Mouse (Mus musculus) heart, embryonic 13.5 days (tissue): ENCODE measurements at regions not wholly inside any gene's neighbourhood (a gene's known extent, or its start where the extent isn't known, plus 50 kb on each side); places are given as distances from the start of the nearest gene placed in this dataset.

Experiments used
- ATAC-seq: fragments of 200-750 bp; cut with Nextera tagmentation; 2 replicates; pipeline ENCODE4 v1.8.0; 2017; ENCODE audit warnings: moderate TSS enrichment; ENCODE audit not compliant: insufficient number of reproducible peaks, low FRiP score, low TSS enrichment; ENCODE audit errors: extremely low read depth
- H3K27ac ChIP-seq: fragments of 300-500 bp; sonication (generic); replicated peaks from 2 replicates; pipeline ENCODE4 v1.5.1; 2015; ENCODE audit warnings: moderate library complexity, mild to moderate bottlenecking, inconsistent platforms
- H3K27me3 ChIP-seq: fragments of 300-500 bp; sonication (generic); replicated peaks from 2 replicates; pipeline ENCODE4 v1.6.1; 2015; ENCODE audit warnings: mild to moderate bottlenecking, inconsistent platforms
- H3K36me3 ChIP-seq: fragments of 300-500 bp; sonication (generic); 2 replicates; pipeline ENCODE4 v1.6.1; 2015; ENCODE audit warnings: mild to moderate bottlenecking, inconsistent platforms
- H3K4me1 ChIP-seq: fragments of 300-500 bp; sonication (generic); 2 replicates; pipeline ENCODE4 v1.6.1; 2015; ENCODE audit warnings: inconsistent platforms
- H3K4me2 ChIP-seq: fragments of 300-500 bp; sonication (generic); 2 replicates; pipeline ENCODE4 v1.6.1; 2015; ENCODE audit warnings: inconsistent platforms, mild to moderate bottlenecking, moderate library complexity
- H3K4me3 ChIP-seq: fragments of 300-500 bp; sonication (generic); 2 replicates; pipeline ENCODE4 v1.5.1; 2015; ENCODE audit warnings: moderate library complexity, mild to moderate bottlenecking, inconsistent platforms
- H3K9ac ChIP-seq: fragments of 300-500 bp; sonication (generic); 2 replicates; pipeline ENCODE4 v1.6.1; 2015; ENCODE audit warnings: inconsistent platforms, mild to moderate bottlenecking, moderate library complexity
- H3K9me3 ChIP-seq: fragments of 300-500 bp; sonication (generic); 2 replicates; pipeline ENCODE4 v1.6.1; 2016; ENCODE audit warnings: inconsistent platforms
- WGBS: fragments of 180-500 bp; shearing (Covaris S2); methylation state at CpG from one replicate; pipeline ENCODE4 v1.1.7; 2015; ENCODE audit warnings: mixed read lengths; 5-methylcytosine and 5-hydroxymethylcytosine counted together

GRCm38 (mm10) chr17:4265471-4265870 lies 569.4 kb upstream of the Nox3 start:
- Histone ChIP-seq H3K4me2 (no peak overlapping the region), H3K9me3 (no peaks in the 10 kb centered on the region), H3K36me3 (no peaks in the 10 kb centered on the region), H3K4me3 (no peak overlapping the region), H3K9ac (no peak overlapping the region), H3K27ac (no peak overlapping the region), H3K27me3 (no peaks in the 10 kb centered on the region), H3K4me1 (peaks cover 12% of the 10 kb centered on the region)
- no peak for ATAC-seq
- 54% methylated on average over 6 of the region's 6 CpGs for WGBS

DNA sequence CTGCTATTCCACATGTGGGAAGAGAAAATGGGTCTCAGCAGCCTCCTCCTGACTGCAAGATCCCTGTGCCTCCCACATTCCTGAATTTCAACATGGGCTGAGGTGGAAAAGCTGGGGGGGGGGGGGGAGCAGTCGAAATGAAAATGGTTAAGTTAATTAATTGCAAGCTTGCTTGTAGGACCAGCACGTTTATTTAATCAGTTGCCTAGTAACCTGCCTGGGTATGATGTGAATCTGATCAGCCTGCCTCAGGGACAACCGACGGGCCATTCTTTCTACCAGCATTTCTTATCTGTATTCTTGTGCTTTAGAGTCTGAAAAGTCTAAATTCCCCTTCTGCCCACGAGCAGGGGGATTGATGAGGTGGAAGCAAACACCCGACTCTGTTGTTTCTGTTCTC lies 569.9 kb upstream of the Nox3 start:
- no peaks in the 10 kb centered on the region for H3K36me3 ChIP-seq
- no peak overlapping the region for H3K27ac ChIP-seq
- ATAC-seq: no peak
- peak overlapping the region; percentile 28; the same call in 1 of the 2 replicates for H3K4me2 ChIP-seq
- H3K27me3 ChIP-seq: no peaks in the 10 kb centered on the region
- H3K9ac ChIP-seq: no peak overlapping the region
- 11% methylated on average over 6 of the region's 6 CpGs for WGBS
- no peak overlapping the region for H3K4me3 ChIP-seq
- no peaks in the 10 kb centered on the region for H3K9me3 ChIP-seq
- peaks cover 12% of the 10 kb centered on the region for H3K4me1 ChIP-seq

GRCm38 (mm10) chr17:4266487-4266886 lies 570.4 kb upstream of the Nox3 start:
- no peaks in the 10 kb centered on the region for H3K27me3 ChIP-seq
- peaks cover 12% of the 10 kb centered on the region for H3K4me1 ChIP-seq
- no peak for ATAC-seq
- H3K9me3 ChIP-seq: no peaks in the 10 kb centered on the region
- no peaks in the 10 kb centered on the region for H3K36me3 ChIP-seq
- no peak overlapping the region for H3K9ac ChIP-seq
- H3K4me2 ChIP-seq: peak overlapping the region; percentile 28; the same call in 1 of the 2 replicates
- WGBS: 23% methylated on average over 5 of the region's 5 CpGs
- H3K27ac ChIP-seq: no peak overlapping the region
- H3K4me3 ChIP-seq: no peak overlapping the region

- Histone ChIP-seq H3K4me3 (no peak overlapping the region), H3K4me1 (peaks cover 12% of the 10 kb centered on the region), H3K27me3 (no peaks in the 10 kb centered on the region), H3K9me3 (no peaks in the 10 kb centered on the region), H3K27ac (no peak overlapping the region), H3K9ac (no peak overlapping the region), H3K4me2 (no peak overlapping the region), H3K36me3 (no peaks in the 10 kb centered on the region)
- ATAC-seq: no peak
- 69% methylated on average over 5 of the region's 5 CpGs for WGBS
These were observed 572.3 kb upstream of the Nox3 start for GRCm38 (mm10) chr17:4268380-4268779.

- ATAC-seq: no peak
- H3K27me3 ChIP-seq: no peaks in the 10 kb centered on the region
- no peaks in the 10 kb centered on the region for H3K9me3 ChIP-seq
- no peaks in the 10 kb centered on the region for H3K36me3 ChIP-seq
- no peaks in the 10 kb centered on the region for H3K4me1 ChIP-seq
- H3K9ac ChIP-seq: no peak overlapping the region
- H3K27ac ChIP-seq: no peak overlapping the region
- 68% methylated on average over 5 of the region's 5 CpGs for WGBS
- H3K4me3 ChIP-seq: no peak overlapping the region
- H3K4me2 ChIP-seq: no peak overlapping the region
These were observed 576.4 kb upstream of the Nox3 start for GRCm38 (mm10) chr17:4272456-4272855.

DNA sequence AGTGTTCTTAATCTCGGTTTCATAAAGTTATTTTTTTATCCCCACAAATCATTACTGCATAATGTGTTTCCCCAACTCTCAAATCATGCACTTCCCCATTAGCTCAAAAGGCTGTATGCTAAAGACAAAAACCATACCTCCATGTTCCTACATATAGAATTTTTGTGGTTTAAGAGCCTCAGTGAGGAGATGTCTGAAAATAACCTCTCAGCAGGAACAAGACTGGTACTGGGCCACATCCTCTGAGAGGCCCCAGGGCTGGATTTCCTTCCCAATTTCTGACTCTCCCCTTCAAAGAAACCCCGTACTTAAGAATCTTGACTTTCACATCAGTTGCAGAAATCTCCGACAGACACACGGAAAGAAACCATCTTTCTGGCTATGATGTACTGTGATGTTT lies 580.7 kb upstream of the Nox3 start:
- WGBS: 60% methylated on average over 4 of the region's 4 CpGs
- Histone ChIP-seq H3K4me1 (no peaks in the 10 kb centered on the region), H3K4me2 (no peak overlapping the region), H3K36me3 (no peaks in the 10 kb centered on the region), H3K9me3 (no peaks in the 10 kb centered on the region), H3K27ac (no peak overlapping the region), H3K4me3 (no peak overlapping the region), H3K9ac (no peak overlapping the region), H3K27me3 (no peaks in the 10 kb centered on the region)
- ATAC-seq: no peak

DNA sequence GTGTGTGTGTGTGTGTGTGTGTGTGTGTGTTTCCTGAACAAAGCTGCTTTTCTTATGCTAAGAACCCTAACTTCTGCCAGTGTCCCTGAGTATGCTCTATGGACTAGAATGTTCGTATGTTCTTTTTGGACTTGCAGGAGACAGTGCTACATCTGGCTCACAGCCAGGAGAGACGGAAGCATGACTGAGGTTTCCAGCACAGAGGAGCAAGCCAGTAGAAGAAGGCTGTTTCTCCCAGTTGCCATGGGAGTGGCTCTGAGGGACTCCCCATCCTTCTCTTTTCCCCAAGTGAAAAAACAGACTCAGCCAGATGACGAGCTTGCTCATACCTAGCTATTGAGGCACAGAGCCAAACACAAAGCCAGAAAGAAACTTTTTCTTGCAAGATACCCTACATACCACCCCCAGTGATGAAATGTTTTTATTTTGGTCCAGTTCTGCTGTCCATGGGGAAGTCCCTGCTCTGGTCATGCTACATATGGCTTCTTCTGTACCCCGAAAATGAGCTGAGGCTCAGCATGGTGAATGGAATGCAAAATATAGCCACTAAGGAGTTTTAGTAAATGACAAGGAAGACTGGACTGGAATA lies 582.3 kb upstream of the Nox3 start:
- Histone ChIP-seq H3K27ac (no peak overlapping the region), H3K4me3 (no peak overlapping the region), H3K27me3 (no peaks in the 10 kb centered on the region), H3K9ac (no peak overlapping the region), H3K36me3 (no peaks in the 10 kb centered on the region), H3K9me3 (no peaks in the 10 kb centered on the region), H3K4me2 (no peak overlapping the region), H3K4me1 (no peaks in the 10 kb centered on the region)
- ATAC-seq: no peak
- 55% methylated on average over 4 of the region's 4 CpGs for WGBS

- Histone ChIP-seq H3K4me3 (no peak overlapping the region), H3K9me3 (no peaks in the 10 kb centered on the region), H3K9ac (no peak overlapping the region), H3K4me1 (no peaks in the 10 kb centered on the region), H3K27ac (no peak overlapping the region), H3K36me3 (no peaks in the 10 kb centered on the region), H3K4me2 (no peak overlapping the region), H3K27me3 (no peaks in the 10 kb centered on the region)
- 60% methylated on average over 5 of the region's 5 CpGs for WGBS
- ATAC-seq: no peak
These were observed 585.4 kb upstream of the Nox3 start for GRCm38 (mm10) chr17:4281451-4281850.

GRCm38 (mm10) chr17:4291418-4291817 lies 595.4 kb upstream of the Nox3 start:
- 74% methylated on average over 2 of the region's 2 CpGs for WGBS
- Histone ChIP-seq H3K9me3 (no peaks in the 10 kb centered on the region), H3K4me1 (no peaks in the 10 kb centered on the region), H3K36me3 (no peaks in the 10 kb centered on the region), H3K27me3 (no peaks in the 10 kb centered on the region), H3K4me2 (no peak overlapping the region), H3K27ac (no peak overlapping the region), H3K9ac (no peak overlapping the region), H3K4me3 (no peak overlapping the region)
- ATAC-seq: no peak

DNA sequence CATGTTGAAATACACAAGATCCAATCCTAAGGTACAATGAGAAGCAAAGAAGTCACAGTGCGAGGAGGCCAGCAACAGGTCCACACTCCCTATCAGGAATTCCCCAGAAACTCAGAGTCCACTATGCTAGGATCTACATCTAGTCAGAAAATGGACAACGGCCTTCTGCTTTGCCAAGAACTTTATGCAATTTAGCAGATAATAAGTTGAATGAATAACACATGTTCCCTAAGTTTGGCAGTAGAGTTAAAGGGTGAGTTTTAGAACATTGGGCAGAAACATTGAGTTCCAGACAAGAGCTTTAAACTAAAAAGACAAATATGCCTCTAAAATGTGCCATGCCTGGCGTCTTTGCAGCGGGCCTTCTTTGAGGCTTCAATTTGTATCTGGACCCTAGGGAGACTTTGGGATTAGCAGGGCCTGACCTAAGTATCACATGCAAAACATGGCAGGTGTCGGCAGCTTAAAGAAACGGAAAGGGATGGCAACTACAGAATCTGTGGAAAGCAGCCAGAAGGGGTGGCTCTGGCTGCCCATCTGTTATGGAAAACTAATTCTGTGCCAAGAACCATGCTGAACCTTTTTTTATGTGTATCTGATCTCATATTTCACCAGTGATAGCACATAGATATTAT lies 600.6 kb upstream of the Nox3 start:
- no peak for ATAC-seq
- WGBS: 73% methylated on average over 6 of the region's 6 CpGs
- no peak overlapping the region for H3K9ac ChIP-seq
- H3K27ac ChIP-seq: no peak overlapping the region
- no peaks in the 10 kb centered on the region for H3K9me3 ChIP-seq
- no peaks in the 10 kb centered on the region for H3K27me3 ChIP-seq
- no peak overlapping the region for H3K4me3 ChIP-seq
- peaks cover 15% of the 10 kb centered on the region; the same call in 1 of the 2 replicates for H3K4me1 ChIP-seq
- H3K36me3 ChIP-seq: no peaks in the 10 kb centered on the region
- no peak overlapping the region for H3K4me2 ChIP-seq

- Histone ChIP-seq H3K36me3 (no peaks in the 10 kb centered on the region), H3K4me3 (no peak overlapping the region), H3K27me3 (no peaks in the 10 kb centered on the region), H3K27ac (no peak overlapping the region), H3K4me2 (no peak overlapping the region), H3K9ac (no peak overlapping the region), H3K4me1 (peaks cover 15% of the 10 kb centered on the region; the same call in 1 of the 2 replicates), H3K9me3 (no peaks in the 10 kb centered on the region)
- WGBS: 76% methylated on average over 1 of the region's 1 CpGs
- no peak for ATAC-seq
These were observed 601.1 kb upstream of the Nox3 start for GRCm38 (mm10) chr17:4297156-4297535.

- H3K9ac ChIP-seq: no peak overlapping the region
- no peak overlapping the region for H3K4me2 ChIP-seq
- H3K4me3 ChIP-seq: no peak overlapping the region
- WGBS: 59% methylated on average over 12 of the region's 12 CpGs
- no peak for ATAC-seq
- H3K27me3 ChIP-seq: no peaks in the 10 kb centered on the region
- H3K27ac ChIP-seq: no peak overlapping the region
- no peaks in the 10 kb centered on the region for H3K36me3 ChIP-seq
- no peaks in the 10 kb centered on the region for H3K9me3 ChIP-seq
- H3K4me1 ChIP-seq: peaks cover 15% of the 10 kb centered on the region; the same call in 1 of the 2 replicates
These were observed 605.2 kb upstream of the Nox3 start for GRCm38 (mm10) chr17:4301142-4301853.
